Comparison of ENCODE assay signal across 8 mouse cellular contexts in genomic region chr9:120259805-120260204, GRCm38 (mm10). TPM values are rescaled to one million over a fixed set of nuclear protein-coding genes. Genes with fewer than 3 reads are reported as not detected.
A peak's percentile ranks its signal among the peaks of the same experiment; 100 is the strongest.
DNase-seq lines count a peak whose midpoint lies in the region.

No protein-coding gene starts in this region.

- DNase-seq in kidney, adult 11 months, result peak; percentile 7
- no peak for DNase-seq in kidney, adult 9 months
- DNase-seq in NIH3T3 (ENCODE audit: low read depth), result peak; percentile 6
- peak; percentile 37 for DNase-seq in fat pad, adult 2 months (ENCODE audit: extremely low read depth, low read depth, low spot score)
- peak; percentile 41 to 68 for DNase-seq in layer of hippocampus, postnatal 10 days (ENCODE audit: low spot score in 2 of 2)
- peak; percentile 38 for DNase-seq in thymus, postnatal 25 days
- DNase-seq in spleen, adult 18-20 months, result no peak
- no peak for DNase-seq in cerebellum, adult 9-10 months

RNA-seq across cellular contexts. Expression of gene Myrip, which starts 41.5 kb away (rescaled TPM):
- total RNA-seq in layer of hippocampus, postnatal 10 days (2021), result 10 to 100 TPM; 42.8 to 45.5 TPM

Comparison
In these comparisons a context has a peak if more than half of its experiments do, and no peak if none do; other contexts are left out.
1. DNase-seq: peak in kidney, adult 11 months (single experiment), NIH3T3 (single experiment), fat pad, adult 2 months (single experiment), layer of hippocampus, postnatal 10 days (2 of 2) and thymus, postnatal 25 days (single experiment); none in kidney, adult 9 months (single experiment), spleen, adult 18-20 months (0 of 2) and cerebellum, adult 9-10 months (single experiment).